Mouse (Mus musculus): ENCODE results near the gene Fxyd5. TPM values are rescaled to one million over a fixed set of nuclear protein-coding genes. Genes with fewer than 3 reads are reported as not detected.

The Fxyd5 gene
- total RNA-seq (2023), result 882 TPM

DNA sequence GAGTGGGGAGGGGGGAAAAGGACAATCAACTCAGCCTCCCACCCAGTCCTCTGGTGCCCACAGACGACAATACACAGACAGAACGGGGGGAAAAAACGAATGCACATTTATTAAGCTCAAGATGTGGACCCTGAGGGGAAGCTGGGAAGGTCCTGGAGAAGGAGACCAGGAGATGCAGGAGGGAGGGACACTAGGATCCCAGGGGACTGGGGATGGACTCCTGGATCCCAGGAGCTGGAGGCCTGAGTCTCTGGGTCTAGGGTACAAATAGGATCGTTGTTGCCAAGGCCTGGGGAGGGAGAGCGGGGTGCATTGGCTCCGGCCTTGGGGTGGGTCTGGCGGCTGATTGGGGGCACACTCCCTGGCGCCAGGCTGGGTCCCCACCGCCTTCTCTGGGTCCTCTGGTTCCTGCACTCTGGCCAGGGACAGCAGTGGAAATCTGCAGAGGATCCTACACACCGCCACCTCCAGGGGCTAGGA lies at the start of gene Fxyd5:
Gene Fxyd5 (minus strand): TSS at position 51 of the 480 bp plus-strand sequence.

DNA sequence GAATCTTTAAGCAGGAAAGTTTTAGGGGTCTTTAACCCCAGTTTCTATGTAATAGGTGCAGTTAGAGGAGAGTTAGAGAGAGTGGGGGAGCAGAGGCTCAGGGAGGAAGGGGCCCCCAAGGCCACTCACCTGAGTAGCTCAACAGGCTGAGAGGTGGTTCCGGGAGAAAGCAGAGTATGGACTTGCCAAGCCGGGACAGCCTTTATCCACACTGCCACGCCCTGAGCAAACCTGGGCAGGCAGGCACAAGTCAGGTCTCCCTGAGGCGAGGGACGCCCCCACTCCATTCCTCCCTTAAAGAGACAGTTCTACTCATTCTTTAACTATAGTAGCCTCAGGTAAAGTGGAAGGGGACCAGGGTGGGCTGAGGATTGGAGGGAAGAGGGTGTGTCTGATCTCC lies 34.2 kb upstream of the Fxyd5 start, which contains the start of gene Fxyd3:
Gene Fxyd3 (minus strand): TSS at position 213 of the 400 bp plus-strand sequence.

DNA sequence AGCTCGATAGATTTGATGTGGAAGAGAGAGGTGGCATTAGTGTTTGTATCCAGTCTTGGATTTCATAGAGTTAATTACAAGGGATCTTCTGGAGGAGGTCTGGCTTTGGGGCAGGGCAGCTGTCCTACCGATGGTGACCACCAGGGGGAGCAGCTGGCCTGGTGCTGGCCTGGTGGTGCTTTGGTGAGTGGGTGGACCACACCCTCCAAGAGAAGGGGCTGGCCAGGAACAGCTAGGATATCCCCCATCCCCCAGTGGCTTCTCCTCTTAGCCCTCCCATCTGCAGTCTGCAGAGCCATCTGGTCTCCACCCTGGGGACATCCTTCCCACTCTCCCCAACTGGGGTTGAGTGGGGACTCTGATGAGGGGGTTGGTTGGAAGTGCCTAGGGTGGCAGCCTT lies 16.8 kb upstream of the Fxyd5 start, which contains the start of gene Lgi4:
Gene Lgi4 (plus strand): TSS at position 235 of the 400 bp plus-strand sequence.

DNA sequence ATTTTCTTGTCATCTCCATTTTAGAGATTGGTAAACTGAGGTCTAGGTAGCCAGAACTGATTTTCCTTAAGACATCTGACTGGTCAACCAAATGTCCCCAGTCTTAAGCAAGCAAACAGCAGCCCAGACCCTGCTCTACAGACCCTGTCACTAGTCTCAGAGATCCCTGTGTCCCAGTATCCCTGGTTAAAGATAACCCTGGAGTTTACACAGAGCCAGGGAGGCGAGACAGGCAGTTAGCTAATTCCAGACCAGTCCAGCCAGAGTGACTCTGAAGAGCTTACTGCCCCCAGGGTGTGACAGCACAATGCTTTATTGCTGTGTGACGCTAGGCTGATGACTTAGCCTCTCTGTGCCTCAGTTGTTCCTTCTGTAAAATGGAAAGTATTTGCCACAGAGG lies 14.8 kb upstream of the Fxyd5 start, which contains the start of gene Fxyd1:
Gene Fxyd1 (minus strand): TSS at position 129 of the 400 bp plus-strand sequence.

DNA sequence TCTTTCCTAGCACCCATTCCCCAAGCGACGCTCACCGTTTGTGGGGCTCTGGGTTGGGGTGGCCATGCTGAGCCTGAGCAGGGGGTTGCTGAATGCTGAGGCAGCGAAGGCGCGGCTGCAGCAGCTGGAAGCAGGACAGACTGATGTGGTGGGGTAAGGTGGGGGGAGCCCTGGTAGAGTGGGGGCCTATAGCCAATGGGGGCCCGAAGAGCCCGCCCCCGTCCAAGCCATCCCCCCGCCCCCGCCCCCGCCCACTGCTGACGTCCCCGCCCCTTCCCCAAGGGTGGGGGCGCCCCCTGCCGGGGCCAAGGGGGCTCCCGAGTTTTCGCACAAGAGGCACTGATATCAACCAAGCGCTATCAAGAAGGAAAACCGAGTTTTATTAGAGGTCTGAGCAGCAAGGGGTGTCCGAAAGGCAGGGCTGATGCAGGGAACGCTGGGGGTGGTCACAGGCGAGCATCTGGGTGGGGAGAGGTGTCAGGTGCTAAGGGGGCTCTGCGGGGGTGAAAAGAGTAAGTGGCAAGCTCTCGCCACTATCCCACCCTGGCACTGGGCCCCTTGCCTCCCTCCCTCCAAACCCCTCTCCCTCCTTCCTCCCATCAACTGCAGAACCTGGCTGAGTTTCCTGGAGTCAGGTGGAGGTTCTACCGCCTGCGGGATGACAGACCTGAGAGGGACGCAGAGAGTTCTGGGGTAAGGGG lies 9.2 kb upstream of the Fxyd5 start, which contains the start of gene Fxyd7:
Gene Fxyd7 (minus strand): TSS at position 147 of the 701 bp plus-strand sequence.

Other genes starting within 250 kb of the Fxyd5 start
- gene Ffar2, start 218.7 kb downstream of the Fxyd5 start, total RNA-seq (2023), result 1.1 TPM
- not detected for gene Ffar3, start 186.3 kb downstream of the Fxyd5 start, total RNA-seq (2023)
- 1.3 TPM for gene Ffar1, start 180.9 kb downstream of the Fxyd5 start, total RNA-seq (2023)
- gene Cd22, start 162.1 kb downstream of the Fxyd5 start, total RNA-seq (2023), result 68.7 TPM
- gene Mag, start 127.6 kb downstream of the Fxyd5 start, total RNA-seq (2023), result not detected
- not detected for gene Hamp2, start 117.8 kb downstream of the Fxyd5 start, total RNA-seq (2023)
- not detected for gene Hamp, start 98.4 kb downstream of the Fxyd5 start, total RNA-seq (2023)
- 160 TPM for gene Usf2, start 85.7 kb downstream of the Fxyd5 start, total RNA-seq (2023)
- gene Lsr, start 69.0 kb downstream of the Fxyd5 start, total RNA-seq (2023), result 2.4 TPM
- gene Fam187b, start 68.7 kb downstream of the Fxyd5 start, total RNA-seq (2023), result not detected
- not detected for gene Fxyd7, start 9.0 kb upstream of the Fxyd5 start, total RNA-seq (2023)
- gene Fxyd1, start 14.7 kb upstream of the Fxyd5 start, total RNA-seq (2023), result not detected
- 0.18 TPM for gene Lgi4, start 16.9 kb upstream of the Fxyd5 start, total RNA-seq (2023)
- gene Fxyd3, start 34.2 kb upstream of the Fxyd5 start, total RNA-seq (2023), result not detected
- 0.50 TPM for gene Hpn, start 72.8 kb upstream of the Fxyd5 start, total RNA-seq (2023)
- 1.6 TPM for gene Scn1b, start 84.5 kb upstream of the Fxyd5 start, total RNA-seq (2023)
- 627 TPM for gene Gramd1a, start 113.4 kb upstream of the Fxyd5 start, total RNA-seq (2023)
- not detected for gene Scgb2b2, start 248.0 kb upstream of the Fxyd5 start, total RNA-seq (2023)
- not detected for gene Scgb1b2, start 249.3 kb upstream of the Fxyd5 start, total RNA-seq (2023)

All from CD4-positive naive resting alpha-beta T cell, adult 76 days (primary cell).